Mouse (Mus musculus) frontal cortex, adult (tissue): ENCODE results near the gene Jdp2.

ENCODE experiments used
- ATAC-seq: cut with Nextera tagmentation; 2 replicates; pipeline ENCODE4 v1.9.2; 2017; ENCODE audit warnings: mild to moderate bottlenecking, moderate library complexity, mixed read lengths; ENCODE audit not compliant: low TSS enrichment

Jdp2 gene

DNA sequence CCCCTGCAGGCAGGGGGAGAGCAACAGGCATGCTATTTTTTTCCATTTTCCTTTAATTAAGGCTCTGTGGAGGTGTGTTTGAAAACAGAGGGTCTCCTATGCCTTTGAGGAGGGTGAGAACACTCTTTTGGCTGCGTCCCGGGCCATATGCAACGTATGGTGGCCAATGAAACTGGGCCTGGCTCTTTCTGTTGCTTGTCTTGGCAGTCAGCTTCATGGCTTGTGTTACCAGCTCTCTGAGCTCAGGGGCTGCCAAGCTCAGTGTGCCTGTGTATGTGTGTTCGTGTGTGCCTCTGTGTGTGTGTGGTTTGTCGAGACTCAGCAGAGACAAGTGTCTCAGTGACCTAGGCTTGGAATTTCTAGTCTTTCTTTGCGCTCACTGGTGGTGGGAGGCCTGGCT, 2.7 kb downstream of the Jdp2 start:
- ATAC-seq: no peak

DNA sequence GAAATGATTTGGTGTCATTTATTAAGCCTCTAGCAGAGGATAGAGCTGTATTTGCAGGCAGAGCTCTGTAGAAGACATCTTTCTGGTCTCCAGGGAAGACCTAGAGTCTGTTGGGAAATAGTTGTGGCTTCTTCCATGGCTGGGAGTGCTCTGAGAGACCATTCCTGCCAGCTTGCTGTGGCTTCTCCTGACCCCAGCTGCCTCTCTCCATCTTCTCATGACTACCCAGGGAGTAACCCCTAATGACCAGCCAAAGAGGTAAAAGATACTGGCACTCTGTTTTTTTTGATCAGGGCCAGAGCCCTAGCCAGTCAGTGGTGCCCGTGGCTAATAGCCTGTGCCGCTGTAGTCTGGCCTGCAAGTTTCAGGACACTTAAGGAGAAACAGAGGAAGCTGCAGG, 3.3 kb downstream of the Jdp2 start:
- no peak for ATAC-seq

DNA sequence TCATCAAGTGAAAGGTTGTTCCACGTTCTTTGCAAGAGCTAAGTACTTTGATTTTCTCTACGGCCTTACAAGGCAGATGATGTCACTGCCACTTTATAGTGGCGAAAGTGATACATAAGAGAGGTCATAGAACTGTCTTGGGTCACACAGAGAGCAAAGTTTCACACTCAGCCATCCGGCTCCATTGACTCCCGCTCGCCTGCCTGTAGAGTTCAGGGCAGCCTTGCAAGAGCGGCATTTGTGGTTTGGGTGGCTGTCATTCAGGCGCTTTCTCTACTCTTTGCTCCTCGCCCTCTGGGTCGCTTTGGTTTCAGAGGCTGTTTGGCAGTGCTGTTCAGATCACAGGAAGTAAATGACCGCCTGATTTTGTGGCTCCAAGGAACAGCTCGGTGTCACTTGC, 4.0 kb downstream of the Jdp2 start:
- no peak for ATAC-seq

DNA sequence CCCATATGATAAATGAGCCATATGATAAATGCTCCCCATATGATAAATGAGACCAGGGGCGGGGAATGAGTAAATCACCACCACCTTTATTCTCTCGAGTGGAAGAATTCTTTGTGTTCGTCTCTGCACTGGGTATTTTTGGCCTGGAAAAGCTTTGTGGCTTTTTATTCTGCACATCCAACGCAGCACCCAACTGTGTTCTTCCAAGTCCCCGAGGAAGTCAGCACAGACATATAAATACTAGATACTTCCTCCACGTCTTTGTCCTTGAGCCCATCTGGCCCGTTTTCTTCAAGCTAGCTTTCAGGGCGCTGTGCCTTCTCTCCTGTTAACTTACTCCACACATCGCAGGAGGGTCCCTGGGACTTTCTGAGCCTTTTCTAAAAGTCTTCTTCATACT, 4.9 kb downstream of the Jdp2 start:
- ATAC-seq: peak; percentile 31

DNA sequence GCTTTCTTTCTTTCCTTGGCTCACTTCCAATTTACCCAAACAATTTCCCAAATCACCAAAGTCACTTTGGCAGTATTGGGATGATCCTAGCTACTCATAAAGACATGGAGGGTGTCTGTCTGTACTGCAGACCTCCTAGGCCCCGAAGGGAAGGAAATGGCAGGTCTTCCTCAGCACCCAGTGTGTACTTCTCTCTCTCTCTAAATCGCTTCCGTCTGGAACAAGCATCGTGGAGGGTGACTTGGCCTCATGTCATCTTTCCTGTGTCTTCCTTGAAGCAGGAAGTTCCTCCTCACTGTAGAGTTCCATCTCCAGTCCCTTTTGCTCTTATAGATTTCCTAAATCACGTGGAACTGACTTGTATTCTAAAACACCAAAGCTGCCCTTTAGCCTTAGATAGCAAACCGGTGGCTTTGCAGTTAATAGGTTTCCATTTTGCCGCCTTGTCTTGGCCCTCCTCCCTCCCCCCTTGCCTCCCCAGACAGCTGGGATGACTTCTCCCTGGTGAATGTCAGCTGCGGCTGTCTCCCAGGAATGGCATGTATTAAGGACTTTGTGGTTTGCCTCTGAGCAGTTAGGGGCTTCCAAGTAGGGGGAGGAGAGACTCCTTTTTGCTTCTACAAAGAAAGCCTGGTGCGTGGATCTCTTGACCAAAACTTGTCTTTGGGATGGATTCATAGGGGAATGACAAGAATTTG, 5.6 kb downstream of the Jdp2 start:
- ATAC-seq: no peak

DNA sequence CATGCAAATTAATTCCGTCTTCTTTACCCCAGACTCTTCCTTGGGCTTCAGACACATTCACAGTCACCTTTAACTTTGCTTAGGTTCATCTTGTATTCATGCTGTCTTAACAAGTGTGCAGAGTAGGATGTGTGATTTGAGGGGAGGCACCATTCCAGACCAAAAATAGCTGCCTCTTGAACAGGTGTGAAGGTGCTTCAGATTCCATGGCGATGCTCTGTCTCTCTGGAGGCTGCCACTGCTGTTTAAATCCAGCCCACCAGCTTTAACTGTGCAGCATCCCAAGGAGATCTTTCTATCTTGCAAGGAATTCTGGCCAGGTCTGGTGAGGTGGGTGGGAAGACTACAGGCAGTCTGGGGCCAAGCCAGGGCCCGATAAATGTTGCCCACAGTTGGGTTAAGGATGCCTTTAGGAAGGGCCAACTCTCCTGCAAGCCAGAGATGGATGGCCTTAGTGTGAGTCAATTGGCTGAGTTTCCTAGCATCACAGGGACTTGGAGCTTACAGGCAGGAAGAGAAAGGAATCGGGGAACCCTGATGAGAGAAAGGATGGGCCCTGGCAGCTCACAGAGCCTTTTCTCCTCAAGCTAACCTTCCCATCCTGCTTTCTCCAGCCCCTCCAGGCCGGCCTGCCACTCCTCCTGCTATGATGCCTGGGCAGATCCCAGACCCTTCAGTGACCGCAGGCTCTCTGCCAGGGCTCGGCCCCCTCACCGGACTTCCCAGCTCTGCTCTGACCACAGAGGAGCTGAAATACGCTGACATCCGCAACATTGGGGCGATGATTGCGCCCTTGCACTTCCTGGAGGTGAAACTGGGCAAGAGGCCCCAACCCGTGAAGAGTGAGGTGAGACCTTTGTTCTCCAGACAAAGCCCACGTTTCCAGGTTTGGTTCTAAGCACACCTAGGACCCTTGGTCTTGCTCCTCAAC, 9.0 kb downstream of the Jdp2 start:
- peak; percentile 12 for ATAC-seq

DNA sequence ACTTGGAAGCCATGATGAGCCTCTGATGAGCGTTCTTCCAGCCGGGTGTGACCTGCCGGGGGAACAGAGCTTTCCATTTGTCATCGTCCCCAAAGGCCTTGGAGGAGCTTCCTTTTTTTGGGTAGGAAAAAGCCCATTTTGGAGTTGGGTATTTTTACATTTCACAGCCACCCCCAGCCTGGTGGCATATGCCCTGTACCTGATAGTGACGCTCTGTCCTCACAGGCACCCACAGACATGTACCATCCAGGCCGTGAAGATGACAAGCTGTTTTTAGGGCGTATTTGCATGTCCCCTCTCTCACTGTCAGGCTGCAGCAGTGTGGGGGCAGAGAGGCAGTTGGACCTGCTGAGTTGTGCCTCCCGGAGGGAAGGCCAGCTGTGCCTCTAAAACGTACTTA, 11.3 kb downstream of the Jdp2 start:
- peak; percentile 62 for ATAC-seq

DNA sequence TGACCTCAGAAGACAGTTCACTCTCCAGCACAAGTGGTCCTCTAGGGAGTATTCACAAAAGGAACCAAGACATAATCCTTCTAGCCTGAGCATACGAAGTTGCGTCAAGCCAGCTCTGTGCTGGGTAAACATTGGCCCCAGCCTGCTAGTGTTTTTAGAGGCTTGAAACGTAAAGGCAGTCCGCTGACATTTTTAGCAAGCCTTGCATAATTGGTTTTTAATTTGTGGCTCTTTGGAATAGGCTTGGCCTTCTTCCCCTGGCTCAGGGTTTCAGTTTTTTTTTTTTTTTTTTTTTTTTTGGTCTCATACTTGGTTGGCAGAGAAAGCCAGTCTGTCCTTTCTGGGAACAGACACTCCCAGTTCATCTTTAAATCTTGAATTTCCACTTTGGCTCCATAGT, 15.3 kb downstream of the Jdp2 start:
- ATAC-seq: peak; percentile 41

DNA sequence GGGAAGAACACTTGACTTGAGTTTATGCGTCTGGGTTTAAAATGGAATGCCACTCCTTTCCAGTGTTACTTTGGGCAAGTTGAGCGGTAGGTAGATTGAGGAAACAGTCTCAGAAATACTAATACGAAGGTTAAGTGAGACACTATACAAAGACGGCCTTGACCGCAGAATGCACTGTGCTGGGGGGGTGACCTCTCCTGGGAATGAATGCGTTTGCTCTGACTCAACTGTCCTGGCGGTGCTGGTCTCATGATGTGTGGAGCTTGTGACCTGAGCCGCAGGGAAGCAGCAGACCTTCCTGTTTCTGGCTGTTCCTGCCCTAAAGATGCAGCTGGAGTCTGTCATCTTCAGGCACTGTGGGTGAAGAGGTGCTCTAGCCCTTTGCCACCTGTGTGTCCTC, 16.7 kb downstream of the Jdp2 start:
- ATAC-seq: no peak

DNA sequence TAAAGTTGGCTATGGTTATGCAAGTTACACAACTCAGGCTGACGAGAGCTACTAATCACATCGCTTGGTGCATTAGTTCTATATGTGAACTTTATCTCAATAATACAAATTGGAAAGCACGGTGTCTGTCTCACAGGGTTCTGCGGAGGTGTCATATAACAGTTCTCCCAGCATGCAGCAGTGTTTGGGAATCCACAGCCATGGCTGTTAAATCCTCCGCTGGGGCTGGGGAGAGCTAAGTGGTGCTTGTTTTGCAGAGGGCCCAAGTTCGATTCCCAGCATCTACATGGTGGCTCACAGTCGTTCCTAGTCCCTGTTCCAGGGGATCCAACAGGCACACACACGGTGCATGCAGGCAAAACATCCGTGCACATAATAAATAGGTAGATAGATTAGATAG, 19.1 kb downstream of the Jdp2 start:
- no peak for ATAC-seq

DNA sequence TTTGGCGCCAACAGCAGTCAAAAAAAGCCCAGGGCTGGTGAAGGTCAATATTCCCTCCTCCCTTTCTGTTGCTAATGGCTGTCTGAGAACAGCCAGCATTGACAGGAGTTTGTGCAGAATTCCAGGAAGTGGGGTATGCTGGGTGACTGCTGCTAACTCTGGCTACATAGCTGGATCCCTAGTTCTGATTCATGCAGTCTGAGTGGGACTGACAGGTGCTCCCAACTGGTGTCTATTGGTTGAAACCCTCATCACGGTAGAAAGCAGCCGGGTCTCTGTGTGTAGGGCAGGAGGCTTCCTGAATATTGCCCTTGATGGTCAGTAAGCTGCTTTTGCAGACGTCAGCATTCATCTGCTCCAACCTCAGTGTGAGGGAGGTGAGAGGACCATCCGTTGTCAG, 19.6 kb downstream of the Jdp2 start:
- no peak for ATAC-seq

DNA sequence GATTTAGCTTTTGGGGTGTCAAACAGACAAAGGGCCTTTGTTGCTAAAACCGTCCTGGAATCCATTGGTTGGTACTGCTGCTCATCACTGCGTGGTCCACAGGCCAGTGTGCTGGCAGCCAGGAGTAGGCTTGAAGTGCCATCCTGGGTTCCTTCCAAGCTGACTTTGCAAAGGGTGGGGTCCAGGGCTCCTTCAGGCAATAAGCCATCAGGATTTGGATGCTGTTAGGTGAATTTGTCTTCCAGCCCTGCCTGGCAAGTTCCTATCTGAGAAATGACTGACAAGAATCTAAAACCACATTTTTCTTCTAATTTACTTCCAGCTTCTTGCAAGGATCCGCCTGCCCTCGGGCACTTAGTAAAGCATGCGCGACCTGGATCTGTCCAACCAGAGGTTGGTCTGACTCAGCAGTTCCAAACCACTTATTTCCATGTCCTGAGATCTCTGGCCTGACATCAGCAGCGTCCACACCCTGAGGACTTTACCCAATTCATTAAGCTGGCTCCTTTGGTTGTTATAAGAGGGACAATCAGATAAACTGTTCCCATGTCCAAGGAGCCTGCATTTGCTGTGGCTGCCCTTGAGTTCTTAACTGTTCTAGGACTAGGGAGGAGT, 20.6 kb downstream of the Jdp2 start:
- ATAC-seq: no peak

DNA sequence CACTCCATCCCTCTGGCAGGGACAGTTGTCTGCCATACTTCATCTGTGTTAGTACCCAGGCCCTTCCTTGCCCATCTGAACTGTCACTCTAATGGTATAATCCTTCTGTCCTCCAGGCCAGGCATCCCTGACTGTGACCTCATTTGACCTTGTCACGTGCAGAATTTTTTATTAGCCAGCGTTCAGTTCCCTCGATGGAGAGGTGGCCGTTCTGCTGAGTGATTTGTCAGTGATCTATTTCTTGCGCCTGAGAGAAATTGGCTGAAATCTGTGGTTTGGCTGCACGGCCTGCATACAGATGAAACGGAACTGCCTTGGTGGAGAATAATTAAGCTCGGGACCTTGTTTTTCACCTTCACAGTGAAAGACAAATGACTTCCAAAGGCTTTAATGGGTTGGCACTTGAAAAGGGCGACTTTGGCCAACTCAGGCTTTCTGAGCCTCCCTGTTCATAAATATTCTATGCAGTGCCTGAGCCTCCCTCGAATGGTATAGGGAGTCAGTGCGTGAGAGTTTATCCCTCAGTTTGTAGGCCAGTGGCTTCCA, 21.1 kb downstream of the Jdp2 start:
- ATAC-seq: no peak

DNA sequence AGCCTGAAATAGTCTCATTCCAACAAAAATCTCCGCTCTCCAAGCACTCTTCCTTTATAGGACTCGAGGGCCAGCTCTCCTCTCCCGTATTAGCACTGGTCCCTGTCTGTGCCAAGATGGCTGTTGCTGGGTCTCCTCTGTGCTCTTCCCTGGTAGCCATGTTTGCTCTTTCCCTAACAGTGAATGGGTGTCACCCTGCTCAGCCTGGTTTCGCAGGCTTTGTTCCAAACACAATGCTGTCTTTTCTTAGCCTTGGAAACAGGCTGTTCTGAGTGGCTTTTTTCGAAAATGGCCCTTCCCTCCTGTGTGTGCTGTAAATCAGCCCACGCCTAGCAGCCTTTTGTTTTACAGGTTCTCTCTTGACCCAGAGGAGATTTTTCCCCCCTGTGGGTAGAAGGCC, 22.2 kb downstream of the Jdp2 start:
- peak; percentile 29 for ATAC-seq

DNA sequence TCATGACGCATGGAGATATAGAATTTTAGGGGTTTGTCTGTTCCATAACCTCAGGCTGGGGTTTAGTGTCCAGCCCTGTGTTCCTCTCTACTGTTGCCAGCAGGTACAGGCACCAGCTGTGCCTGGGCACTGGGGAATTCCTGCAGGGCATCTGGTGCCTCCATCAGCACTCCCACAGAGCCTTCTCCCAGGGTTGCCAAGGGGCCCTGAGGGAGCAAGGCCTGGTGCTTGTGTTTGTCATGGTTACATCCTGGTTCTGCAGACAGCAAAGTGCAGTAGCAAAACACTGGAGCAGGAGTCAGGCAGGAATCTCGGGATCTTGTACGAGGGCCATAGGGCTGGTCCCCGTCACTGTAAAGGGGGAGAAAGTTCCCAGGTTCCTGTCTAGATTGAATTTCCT, 22.8 kb downstream of the Jdp2 start:
- no peak for ATAC-seq

DNA sequence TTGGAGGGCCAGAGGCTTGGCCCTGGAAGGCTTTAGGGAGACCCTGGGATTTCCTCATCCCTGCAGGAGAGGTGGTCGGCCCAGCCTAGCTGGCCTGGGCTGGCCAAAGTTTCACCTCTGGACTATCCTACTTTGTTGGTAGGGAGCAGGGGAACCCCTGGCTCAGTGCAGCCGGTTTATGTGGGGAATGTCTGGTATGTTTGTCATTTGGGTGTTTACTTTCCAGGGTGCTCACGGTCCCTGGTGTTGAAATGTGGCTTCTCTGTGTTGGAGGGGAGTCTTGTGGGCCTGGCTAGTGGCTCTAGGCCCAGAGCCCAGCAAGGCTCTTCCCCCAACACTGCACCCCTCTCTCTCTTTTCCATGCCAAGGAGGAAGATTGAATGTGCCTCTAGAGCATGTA, 24.9 kb downstream of the Jdp2 start:
- no peak for ATAC-seq

DNA sequence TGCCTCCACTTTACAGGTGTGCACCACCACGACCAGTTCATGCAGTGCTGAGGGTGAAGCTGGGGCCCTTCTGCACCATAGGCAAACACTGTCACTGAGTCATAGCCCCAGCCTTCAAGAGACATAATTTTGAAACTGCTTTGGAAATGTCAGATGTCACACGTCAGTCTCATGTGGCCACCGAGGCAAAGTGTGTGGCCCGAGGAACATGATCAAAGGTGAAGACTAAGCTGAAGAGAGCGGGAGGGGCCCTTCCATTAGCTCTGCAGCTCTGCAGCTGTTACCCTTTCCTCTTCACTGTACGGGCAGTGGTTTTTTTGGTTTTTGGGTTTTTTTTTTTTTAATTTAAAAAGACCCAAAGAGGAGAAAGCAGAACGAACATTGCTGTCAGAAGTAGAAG, 25.8 kb downstream of the Jdp2 start:
- no peak for ATAC-seq

DNA sequence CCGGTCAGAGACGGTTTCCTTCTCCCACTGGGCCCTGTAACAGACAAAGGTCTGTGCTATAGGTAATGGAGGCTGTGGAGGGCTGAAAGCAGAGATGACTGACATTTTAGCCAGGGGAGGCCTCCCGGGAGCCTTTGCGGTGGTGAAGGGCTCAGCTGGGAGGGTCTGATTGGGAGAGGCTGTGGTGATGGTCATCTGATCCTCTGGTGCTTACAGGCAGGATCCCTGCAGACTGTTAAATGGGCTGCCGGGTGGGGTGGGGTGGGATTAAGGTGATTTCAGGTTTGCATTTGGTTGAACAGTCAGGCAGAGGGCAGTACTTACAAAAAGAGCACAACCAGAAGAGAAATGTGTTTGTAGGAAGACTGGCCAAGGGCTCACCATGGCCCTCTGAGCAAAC, 27.0 kb downstream of the Jdp2 start:
- no peak for ATAC-seq

DNA sequence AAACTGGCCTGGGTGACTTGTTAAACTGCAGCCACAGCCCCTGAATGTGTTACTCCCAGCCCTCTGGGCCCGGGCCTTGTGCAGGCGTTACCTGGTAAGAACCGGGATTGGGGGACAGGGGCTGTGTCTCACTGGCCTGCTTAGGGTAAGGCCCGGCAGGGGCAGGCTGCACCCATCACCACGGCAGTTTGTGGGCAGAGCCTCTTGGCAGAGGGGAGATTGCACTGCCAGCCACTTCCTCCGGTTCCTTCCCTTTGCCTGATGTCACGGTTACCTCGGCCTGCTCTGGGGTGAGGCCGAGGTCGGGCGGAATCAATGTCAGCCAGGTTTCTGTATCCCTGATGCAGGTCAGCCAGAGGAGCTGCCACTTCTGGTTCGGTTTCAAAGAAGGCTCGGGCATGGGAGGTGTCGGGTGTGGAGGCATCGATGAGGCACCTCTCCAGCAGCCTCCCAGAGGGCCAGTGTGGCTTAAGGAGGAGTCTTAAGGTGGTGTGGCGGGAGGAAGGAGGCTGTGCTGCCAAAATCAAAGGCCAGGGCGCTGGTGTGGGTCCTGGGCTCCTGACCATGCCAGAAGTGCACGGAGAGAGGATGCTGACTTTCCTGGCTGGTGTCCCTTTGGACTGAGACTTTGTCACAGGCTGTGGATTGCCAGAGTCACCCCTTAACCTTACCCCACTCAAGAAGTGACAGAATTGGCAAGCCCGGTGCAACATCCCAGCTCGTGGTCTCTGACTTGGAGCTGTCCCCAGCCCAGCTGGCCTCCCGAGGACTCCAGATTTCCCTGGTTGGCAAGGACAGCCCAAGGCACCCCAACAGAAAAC, 31.0 kb downstream of the Jdp2 start:
- no peak for ATAC-seq

DNA sequence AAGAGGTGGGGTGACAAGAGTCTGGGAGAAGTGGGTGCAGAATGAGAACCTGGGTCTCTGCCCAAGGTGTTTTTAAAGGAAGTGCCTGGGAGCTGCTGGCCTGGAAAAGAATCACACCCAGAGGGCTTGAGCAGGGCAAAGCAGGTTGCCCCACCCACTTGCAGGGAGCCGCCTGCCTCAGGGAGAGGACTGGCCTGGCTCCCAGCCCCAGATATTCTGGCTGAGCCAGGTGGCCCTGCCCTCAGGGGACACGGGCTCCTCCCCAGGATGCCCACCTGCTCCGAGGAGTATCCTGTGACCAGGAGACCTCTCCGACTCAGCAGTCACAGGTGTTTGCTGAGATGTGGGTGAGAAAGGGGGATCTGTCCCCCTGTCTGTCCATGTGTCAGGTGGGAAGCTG, 32.4 kb downstream of the Jdp2 start:
- ATAC-seq: no peak

DNA sequence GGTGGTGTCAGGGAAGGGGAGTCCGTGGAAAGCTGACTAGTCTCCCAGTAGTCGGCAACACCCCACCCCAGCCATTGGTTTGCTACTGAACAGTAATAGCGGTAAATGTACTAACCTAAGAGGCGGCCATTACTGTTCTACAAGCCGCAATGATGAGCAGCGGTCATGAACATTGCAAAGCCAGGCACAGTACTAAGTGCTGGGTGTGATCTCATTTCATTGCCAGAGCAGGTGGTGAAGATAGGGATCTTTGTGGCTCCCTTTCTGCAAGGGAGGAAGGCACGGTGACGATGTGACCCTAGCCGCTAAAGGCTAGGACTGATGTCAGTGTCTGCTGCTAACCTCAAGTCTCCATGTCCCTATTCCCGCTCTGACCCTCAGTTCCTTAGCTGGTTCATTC, 33.5 kb downstream of the Jdp2 start:
- no peak for ATAC-seq

DNA sequence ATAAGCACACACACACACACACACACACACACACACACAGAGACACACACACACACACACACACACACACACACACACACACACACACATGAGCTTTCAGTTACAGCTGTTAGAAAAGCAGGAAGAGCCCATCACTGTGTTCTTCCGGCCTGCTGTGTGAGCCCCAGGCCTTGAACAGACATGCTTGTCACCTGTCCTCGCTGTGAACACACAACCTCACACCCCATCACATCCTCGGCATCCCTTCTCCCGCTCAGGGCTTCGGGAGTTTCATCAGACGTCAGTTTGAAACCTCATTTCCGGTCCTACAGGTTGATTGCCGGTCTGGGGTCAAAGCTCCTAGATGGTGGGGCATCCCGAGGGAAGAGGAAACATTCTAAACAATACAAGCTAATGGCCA, 39.1 kb downstream of the Jdp2 start:
- no peak for ATAC-seq
